Mouse (Mus musculus) CH12.LX (cell line): ENCODE measurements around the gene Atpaf1. TPM values are rescaled to one million over a fixed set of nuclear protein-coding genes. Genes with fewer than 3 reads are reported as not detected.

Experiments used
- DNase-seq: peaks from one replicate; pipeline ENCODE4 v3.0.0-alpha.2; 2013; ENCODE audit errors: extremely low read depth
- H3K27ac ChIP-seq: 2 replicates; pipeline ENCODE4 v1.5.1; 2012; ENCODE audit warnings: low read depth, mild to moderate bottlenecking, control low read depth, moderate library complexity; ENCODE audit not compliant: insufficient read depth
- H3K27me3 ChIP-seq: replicated peaks from 2 replicates; pipeline ENCODE3; 2012; ENCODE audit warnings: inconsistent platforms
- H3K36me3 ChIP-seq, 2 experiments: replicated peaks in 1 of 2; 2 replicates each; pipeline versions ENCODE3 to v1.6.1; 2012; ENCODE audit warnings: inconsistent platforms in 1 of 2, low read length in 1 of 2, mild to moderate bottlenecking in 1 of 2, mixed read lengths in 1 of 2, moderate library complexity in 1 of 2; ENCODE audit not compliant: control insufficient read depth in 1 of 2, insufficient read depth in 1 of 2
- H3K4me1 ChIP-seq, 2 experiments: 2 replicates each; pipeline ENCODE4 v1.6.1; 2012; ENCODE audit warnings: inconsistent platforms in 1 of 2, moderate library complexity in 1 of 2; ENCODE audit not compliant: insufficient read depth in 2 of 2, control insufficient read depth in 1 of 2
- H3K4me2 ChIP-seq: 2 replicates; pipeline ENCODE4 v1.6.1; 2012; ENCODE audit warnings: low read depth, mild to moderate bottlenecking, control low read depth; ENCODE audit not compliant: poor library complexity, insufficient read depth, severe bottlenecking
- H3K4me3 ChIP-seq, 3 experiments: fragments of 150-350 bp in 1 of 3; sonication (generic) in 1 of 3; replicated peaks in 1 of 3; 2 replicates each; pipeline versions ENCODE3 to v1.5.1; 2011 to 2012; ENCODE audit warnings: low read depth in 2 of 3, low read length in 2 of 3, mild to moderate bottlenecking in 2 of 3, moderate library complexity in 2 of 3, control low read depth in 1 of 3, improper control_type of control experiment in 1 of 3, inconsistent platforms in 1 of 3, mixed read lengths in 1 of 3; ENCODE audit not compliant: poor library complexity in 1 of 3
- H3K79me2 ChIP-seq: replicated peaks from 2 replicates; pipeline ENCODE4 v1.6.1; 2012; ENCODE audit warnings: mild to moderate bottlenecking, moderate library complexity; ENCODE audit not compliant: control insufficient read depth, poor library complexity, insufficient read depth, severe bottlenecking; ENCODE audit errors: extremely low read depth
- H3K9ac ChIP-seq: 2 replicates; pipeline ENCODE4 v1.6.1; 2012; ENCODE audit warnings: low read depth, mild to moderate bottlenecking, control low read depth, moderate library complexity; ENCODE audit not compliant: insufficient read depth
- H3K9me3 ChIP-seq: replicated peaks from 2 replicates; pipeline ENCODE3; 2012; ENCODE audit warnings: low read length, inconsistent platforms, mixed read lengths
- CHD1 ChIP-seq: IDR thresholded peaks from 2 replicates; pipeline ENCODE4 v1.6.1; 2012; ENCODE audit warnings: low read depth, low read length, improper control_type of control experiment, inconsistent platforms
- ELF1 ChIP-seq: IDR thresholded peaks from 2 replicates; pipeline ENCODE4 v1.6.1; 2014; ENCODE audit warnings: low read depth, mild to moderate bottlenecking, inconsistent platforms, low read length, improper control_type of control experiment
- EP300 ChIP-seq: IDR thresholded peaks from 2 replicates; pipeline ENCODE4 v1.6.1; 2011; ENCODE audit warnings: low read length, improper control_type of control experiment
- ETS1 ChIP-seq: conservative IDR thresholded peaks from 2 replicates; pipeline ENCODE4 v1.6.1; 2012; ENCODE audit warnings: low read depth, mild to moderate bottlenecking, inconsistent platforms, low read length, improper control_type of control experiment, moderate library complexity
- GABPA ChIP-seq: IDR thresholded peaks from 2 replicates; pipeline ENCODE4 v1.6.1; 2012; ENCODE audit warnings: low read depth, low read length, improper control_type of control experiment, inconsistent platforms; ENCODE audit not compliant: insufficient replicate concordance
- HCFC1 ChIP-seq: IDR thresholded peaks from 2 replicates; pipeline ENCODE4 v1.6.1; 2012; ENCODE audit warnings: low read depth, mild to moderate bottlenecking, inconsistent platforms, low read length, improper control_type of control experiment
- JUN ChIP-seq: IDR thresholded peaks from 2 replicates; pipeline ENCODE4 v1.6.1; 2011; ENCODE audit warnings: low read depth, mild to moderate bottlenecking, low read length, improper control_type of control experiment, moderate library complexity; ENCODE audit not compliant: insufficient read depth
- KAT2A ChIP-seq: IDR thresholded peaks from 2 replicates; pipeline ENCODE4 v1.6.1; 2012; ENCODE audit warnings: low read length, improper control_type of control experiment, inconsistent platforms; ENCODE audit not compliant: insufficient replicate concordance
- MAX ChIP-seq: IDR thresholded peaks from 2 replicates; pipeline ENCODE4 v1.6.1; 2011; ENCODE audit warnings: low read length, improper control_type of control experiment
- MYC ChIP-seq: IDR thresholded peaks from 2 replicates; pipeline ENCODE4 v1.6.1; 2011; ENCODE audit warnings: low read depth, mild to moderate bottlenecking, improper control_type of control experiment, low read length
- PAX5 ChIP-seq: IDR thresholded peaks from 2 replicates; pipeline ENCODE4 v1.6.1; 2012; ENCODE audit warnings: low read length, inconsistent platforms, mixed read lengths
- POLR2A ChIP-seq: IDR thresholded peaks from 2 replicates; pipeline ENCODE4 v1.6.1; 2011; ENCODE audit warnings: low read depth, mild to moderate bottlenecking, improper control_type of control experiment, low read length
- RCOR1 ChIP-seq: conservative IDR thresholded peaks from 2 replicates; pipeline ENCODE4 v1.6.1; 2012; ENCODE audit warnings: low read depth, mild to moderate bottlenecking, inconsistent platforms, low read length, improper control_type of control experiment
- SIN3A ChIP-seq: IDR thresholded peaks from 2 replicates; pipeline ENCODE4 v1.6.1; 2012; ENCODE audit warnings: low read length, improper control_type of control experiment, inconsistent platforms
- TBP ChIP-seq: conservative IDR thresholded peaks from 2 replicates; pipeline ENCODE4 v1.6.1; 2011; ENCODE audit warnings: low read depth, low read length, improper control_type of control experiment
- TCF12 ChIP-seq: IDR thresholded peaks from 2 replicates; pipeline ENCODE4 v1.6.1; 2014; ENCODE audit warnings: low read depth, mild to moderate bottlenecking, inconsistent platforms, low read length, improper control_type of control experiment
- UBTF ChIP-seq: IDR thresholded peaks from 2 replicates; pipeline ENCODE4 v1.6.1; 2012; ENCODE audit warnings: low read depth, mild to moderate bottlenecking, inconsistent platforms, low read length, improper control_type of control experiment, moderate library complexity
- USF2 ChIP-seq: conservative IDR thresholded peaks from 2 replicates; pipeline ENCODE4 v1.6.1; 2011; ENCODE audit warnings: low read depth, low read length, improper control_type of control experiment
- ZC3H11A ChIP-seq: IDR thresholded peaks from 2 replicates; pipeline ENCODE4 v1.6.1; 2012; ENCODE audit warnings: low read depth, mild to moderate bottlenecking, inconsistent platforms, low read length, improper control_type of control experiment
- ZKSCAN1 ChIP-seq: IDR thresholded peaks from 2 replicates; pipeline ENCODE4 v1.6.1; 2012; ENCODE audit warnings: low read depth, inconsistent platforms, low read length, improper control_type of control experiment, borderline replicate concordance
- ZMIZ1 ChIP-seq: IDR thresholded peaks from 2 replicates; pipeline ENCODE4 v1.6.1; 2012; ENCODE audit warnings: low read depth, mild to moderate bottlenecking, inconsistent platforms, low read length, improper control_type of control experiment
- ZNF384 ChIP-seq: IDR thresholded peaks from 2 replicates; pipeline ENCODE4 v1.6.1; 2012; ENCODE audit warnings: low read depth, low read length, improper control_type of control experiment, inconsistent platforms
- dilution Hi-C: fragments of 300-500 bp; cut with MboI; formaldehyde crosslinking; loops from 2 replicates; pipeline ENCODE4 v1.14.3; 2020; ENCODE audit warnings: low sequenced_read_pairs; ENCODE audit not compliant: extremely low pct_unique_long_range_greater_than_20kb, extremely low pct_ligation_motif_present
- in situ Hi-C: fragments of 300-500 bp; cut with MboI; formaldehyde crosslinking; loops from 3 replicates; pipeline ENCODE4 v1.14.3; 2019; ENCODE audit warnings: low sequenced_read_pairs, low pct_ligation_motif_present, low pct_unique_long_range_greater_than_20kb, mixed read lengths
- polyA plus RNA-seq: library from polyadenylated mRNA; unstranded; fragments of >175 nt; gene quantifications from 2 replicates; pipeline ENCODE4 v1.2.1, GENCODE M21; 2012; ENCODE audit warnings: low read depth; ENCODE audit not compliant: insufficient read length
- total RNA-seq, 2 experiments: library from RNA; depleted of rRNA; stranded (reverse); fragments of 300-350 nt in 1 of 2; fragments of >200 nt in 1 of 2; gene quantifications; 2 replicates each; pipeline ENCODE4 v1.2.3; 2012 to 2014

The Atpaf1 gene
- total and polyA plus RNA-seq, 3 experiments: 24.3 to 36.3 (median 27.7) TPM

- Histone ChIP-seq H3K27ac (no peak overlapping the region), H3K4me3 (no peak overlapping the region), H3K4me1 (peaks cover 7 to 51% of the 10 kb centered on the region in 2 experiments), H3K9me3 (no peaks in the 10 kb centered on the region), H3K79me2 (peaks cover 7% of the 10 kb centered on the region; the same call in 1 of the 2 replicates), H3K36me3 (peaks cover 49 to 75% of the 10 kb centered on the region in 2 experiments), H3K9ac (no peak overlapping the region), H3K4me2 (no peak overlapping the region), H3K27me3 (no peaks in the 10 kb centered on the region)
- TF ChIP-seq RCOR1 (no peak), ZC3H11A (no peak), UBTF (no peak), GABPA (no peak), USF2 (no peak), ELF1 (no peak), KAT2A (no peak), CHD1 (no peak), TCF12 (no peak), ZNF384 (no peak), SIN3A (no peak), ZKSCAN1 (no peak), TBP (no peak)
- no peak for DNase-seq
- dilution Hi-C loops: no loop called here
- in situ Hi-C loops: no loop called here
These were observed 47.4 kb downstream of the Atpaf1 start for GRCm38 (mm10) chr4:115832040-115832439.

- DNase-seq: no peak
- Histone ChIP-seq H3K4me2 (no peak overlapping the region), H3K9me3 (no peaks in the 10 kb centered on the region), H3K79me2 (peaks cover 7% of the 10 kb centered on the region; the same call in 1 of the 2 replicates), H3K4me1 (peaks cover 7 to 41% of the 10 kb centered on the region in 2 experiments), H3K4me3 (no peak overlapping the region), H3K27me3 (no peaks in the 10 kb centered on the region), H3K36me3 (peaks cover 45 to 62% of the 10 kb centered on the region in 2 experiments), H3K9ac (no peak overlapping the region), H3K27ac (no peak overlapping the region)
- in situ Hi-C loops: no loop called here
- dilution Hi-C loops: no loop called here
- TF ChIP-seq POLR2A: no peak
- TF ChIP-seq HCFC1: no peak
- TF ChIP-seq ETS1: no peak
- no peak for TF ChIP-seq MAX
- no peak for TF ChIP-seq EP300
- TF ChIP-seq MYC: no peak
- TF ChIP-seq JUN: no peak
- no peak for TF ChIP-seq ZC3H11A
- no peak for TF ChIP-seq ZMIZ1
- no peak for TF ChIP-seq UBTF
- TF ChIP-seq RCOR1: no peak
- TF ChIP-seq PAX5: no peak
These were observed 51.0 kb downstream of the Atpaf1 start for GRCm38 (mm10) chr4:115835576-115835975.
